Mouse (Mus musculus): ENCODE data around the gene Ets2. TPM values are rescaled to one million over a fixed set of nuclear protein-coding genes. Genes with fewer than 3 reads are reported as not detected.

Ets2 gene
- polyA plus RNA-seq, 1 experiment from 2014 or later, result 9.3 TPM

DNA sequence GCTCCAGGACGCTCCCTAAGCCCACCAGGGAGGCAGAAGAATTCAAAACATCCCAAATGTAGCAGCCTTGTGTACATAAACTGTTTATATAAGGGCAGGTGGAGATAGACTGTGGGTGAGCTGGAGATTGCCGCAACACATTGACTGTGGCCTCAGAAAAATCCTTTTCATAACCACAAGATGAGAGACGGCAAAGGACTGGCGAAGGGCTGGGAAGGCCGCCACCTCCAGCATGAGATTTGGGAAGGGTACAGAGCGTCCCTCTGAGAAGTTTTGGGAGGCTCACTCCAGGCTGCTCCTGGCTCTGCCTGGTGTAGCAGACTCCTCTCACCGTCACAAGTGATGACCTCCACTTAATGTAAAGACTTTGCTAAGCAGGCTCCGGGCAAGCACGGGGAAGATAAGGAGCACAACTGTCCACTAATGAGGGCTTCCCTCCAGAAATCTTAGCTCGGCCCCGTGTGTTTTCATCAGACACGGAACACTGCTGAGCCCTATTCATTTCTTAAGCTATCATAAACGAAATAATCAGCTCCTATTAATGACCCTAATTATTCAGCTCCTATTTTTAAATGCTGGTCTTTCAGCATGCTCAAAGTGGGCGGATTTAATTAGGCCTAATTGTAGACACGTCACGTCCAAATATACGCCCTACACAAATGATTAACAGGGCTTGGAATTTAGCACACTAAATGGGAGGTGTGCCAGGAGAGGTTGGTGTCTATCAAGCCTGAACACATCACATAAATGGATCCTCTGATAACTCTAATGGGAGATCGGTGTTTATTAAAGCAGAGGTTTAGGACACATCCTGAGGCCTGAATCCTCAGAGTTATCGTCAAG lies 33.5 kb upstream of the Ets2 start:
- H3K36me3 ChIP-seq (ENCODE audit: poor library complexity, severe bottlenecking), result no peaks in the 10 kb centered on the region
- H3K9ac ChIP-seq, result no peak overlapping the region
- 18% methylated on average over 19 of the region's 19 CpGs for WGBS
- peaks cover 20% of the 10 kb centered on the region for H3K4me1 ChIP-seq
- no peak overlapping the region for H3K4me3 ChIP-seq
- H3K9me3 ChIP-seq (replicated peaks), result no peaks in the 10 kb centered on the region
- peak overlapping the region; percentile 33 for H3K4me2 ChIP-seq
- peaks cover 43% of the 10 kb centered on the region for H3K27me3 ChIP-seq
- peak; percentile 85 for ATAC-seq
- no peak overlapping the region for H3K27ac ChIP-seq

DNA sequence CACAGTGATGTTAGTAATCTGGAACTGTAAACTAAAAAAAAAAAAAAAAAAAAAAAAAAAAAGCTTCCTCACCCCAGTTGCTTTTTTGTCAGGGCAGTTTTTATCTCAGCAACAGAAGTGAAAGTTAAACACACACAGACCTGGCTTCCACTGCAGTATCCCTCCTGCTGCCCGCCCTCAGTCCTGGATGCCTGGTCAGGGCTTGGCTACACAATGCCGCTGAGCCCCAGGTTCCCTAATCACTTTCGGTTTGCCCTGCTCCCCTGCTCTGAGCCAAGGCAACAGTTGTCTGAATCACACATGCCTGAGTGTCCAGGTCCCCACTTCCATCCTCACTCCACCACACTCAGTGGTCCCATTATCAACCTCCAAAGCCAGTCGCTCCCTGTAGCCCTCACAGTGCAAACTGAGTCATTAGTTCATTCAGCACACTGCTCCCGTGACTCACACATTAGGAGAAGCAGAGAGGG lies 27.4 kb upstream of the Ets2 start:
- Histone ChIP-seq H3K36me3 (ENCODE audit: poor library complexity, severe bottlenecking) (no peaks in the 10 kb centered on the region), H3K9me3 (replicated peaks) (no peaks in the 10 kb centered on the region), H3K9ac (no peak overlapping the region), H3K4me2 (no peak overlapping the region), H3K27ac (no peak overlapping the region), H3K27me3 (peaks cover 12% of the 10 kb centered on the region), H3K4me1 (no peaks in the 10 kb centered on the region), H3K4me3 (no peak overlapping the region)
- 33% methylated on average over 5 of the region's 5 CpGs for WGBS
- no peak for ATAC-seq

DNA sequence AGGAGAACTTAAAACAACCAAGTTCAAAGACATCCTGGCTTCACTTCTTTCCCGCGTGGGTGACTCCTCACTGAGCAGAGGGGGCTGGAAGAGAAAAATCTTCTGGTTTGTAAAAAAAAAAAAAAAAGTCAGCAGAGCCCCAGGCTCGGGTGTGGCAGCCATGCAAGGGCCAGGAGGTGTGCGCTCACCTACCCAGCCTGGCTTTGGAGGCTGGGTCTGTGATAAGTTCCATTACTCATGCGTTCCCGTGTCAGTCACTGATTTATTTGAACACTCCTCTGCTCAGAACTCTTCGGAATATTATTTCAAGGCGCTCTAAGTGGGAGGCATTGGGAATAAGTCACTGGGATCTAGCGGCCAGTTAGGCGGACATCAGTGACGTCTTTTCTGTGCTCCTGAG lies 26.7 kb upstream of the Ets2 start:
- Histone ChIP-seq H3K27me3 (peaks cover 12% of the 10 kb centered on the region), H3K36me3 (ENCODE audit: poor library complexity, severe bottlenecking) (no peaks in the 10 kb centered on the region), H3K4me1 (no peaks in the 10 kb centered on the region), H3K9ac (no peak overlapping the region), H3K4me3 (no peak overlapping the region), H3K27ac (no peak overlapping the region), H3K9me3 (replicated peaks) (no peaks in the 10 kb centered on the region), H3K4me2 (no peak overlapping the region)
- ATAC-seq, result no peak
- 78% methylated on average over 11 of the region's 11 CpGs for WGBS

DNA sequence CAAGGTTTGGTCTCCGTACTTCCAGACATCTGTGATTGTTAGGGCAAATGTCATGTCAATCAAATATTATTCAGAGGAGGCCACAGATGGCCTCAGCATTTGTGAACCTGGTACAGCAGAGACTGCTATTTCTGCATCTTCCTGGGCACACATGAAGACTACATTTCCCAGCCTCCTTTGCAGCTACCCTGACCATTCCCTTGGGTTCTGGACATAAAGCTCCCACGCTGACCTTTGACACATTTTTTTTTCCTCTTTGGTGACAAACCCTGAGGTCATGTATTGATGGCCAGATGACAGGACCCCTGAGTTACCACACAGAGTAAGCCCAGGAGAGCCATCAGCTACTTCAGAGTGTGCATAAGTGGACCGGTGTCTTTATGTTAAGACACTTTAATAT lies 25.2 kb upstream of the Ets2 start:
- 84% methylated on average over 3 of the region's 3 CpGs for WGBS
- ATAC-seq, result no peak
- no peak overlapping the region for H3K4me3 ChIP-seq

DNA sequence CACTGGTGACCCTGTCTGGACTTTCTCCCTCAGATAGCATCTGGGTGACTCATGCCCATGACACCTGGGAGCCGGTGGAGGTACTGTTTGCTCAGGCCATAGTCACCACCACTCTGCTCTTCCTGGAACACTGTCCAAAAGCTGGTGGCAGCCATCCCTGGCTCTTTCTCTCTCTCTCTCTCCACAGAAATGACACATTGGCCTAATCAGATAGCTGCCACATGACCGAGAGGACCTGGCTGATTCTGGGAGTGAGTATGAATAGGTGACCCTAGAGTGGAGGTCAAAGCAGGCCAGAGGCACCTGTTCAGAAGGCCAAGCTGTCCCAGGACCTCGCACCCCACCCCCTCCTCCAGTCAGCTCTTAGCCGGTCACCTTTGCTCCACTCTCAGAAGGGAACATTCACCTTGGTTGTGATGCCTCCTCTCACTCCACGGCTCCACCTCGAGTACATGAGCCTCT lies 19.4 kb upstream of the Ets2 start:
- Histone ChIP-seq H3K4me2 (no peak overlapping the region), H3K4me1 (no peaks in the 10 kb centered on the region), H3K9ac (no peak overlapping the region), H3K27ac (no peak overlapping the region), H3K27me3 (no peaks in the 10 kb centered on the region; the same call in 1 of the 2 replicates), H3K9me3 (replicated peaks) (no peaks in the 10 kb centered on the region), H3K36me3 (ENCODE audit: poor library complexity, severe bottlenecking) (no peaks in the 10 kb centered on the region), H3K4me3 (no peak overlapping the region)
- ATAC-seq, result no peak
- WGBS, result 89% methylated on average over 6 of the region's 6 CpGs

More for the DNA sequence above, 25.2 kb upstream of the Ets2 start:
- Histone ChIP-seq H3K9me3 (replicated peaks) (no peaks in the 10 kb centered on the region), H3K36me3 (ENCODE audit: poor library complexity, severe bottlenecking) (no peaks in the 10 kb centered on the region), H3K9ac (no peak overlapping the region), H3K4me2 (no peak overlapping the region), H3K4me1 (no peaks in the 10 kb centered on the region), H3K27me3 (peaks cover 7% of the 10 kb centered on the region), H3K27ac (no peak overlapping the region)

DNA sequence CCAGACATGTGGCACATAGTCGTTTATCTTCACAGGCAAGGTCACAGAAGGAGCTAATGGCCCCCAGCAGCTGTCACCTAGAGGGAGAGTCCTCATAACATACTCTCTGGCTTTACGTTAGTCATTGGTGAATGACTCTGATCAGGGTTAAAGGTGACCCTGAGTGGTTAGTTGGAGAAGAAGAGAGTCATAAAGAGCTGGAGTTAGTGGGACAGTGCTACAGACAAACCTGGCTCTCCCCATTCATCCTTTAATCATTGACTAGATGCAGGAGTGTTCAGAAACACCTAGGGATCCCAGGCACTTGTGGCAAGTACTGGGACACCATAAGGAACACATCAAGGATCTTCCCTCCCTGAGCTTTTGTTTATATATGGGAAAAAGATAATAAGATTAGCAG lies 16.1 kb upstream of the Ets2 start:
- WGBS, result 62% methylated on average over 2 of the region's 2 CpGs
- no peak overlapping the region for H3K4me3 ChIP-seq
- H3K27ac ChIP-seq, result no peak overlapping the region
- H3K27me3 ChIP-seq, result no peaks in the 10 kb centered on the region; the same call in 1 of the 2 replicates
- no peak for ATAC-seq
- no peak overlapping the region for H3K4me2 ChIP-seq
- H3K9me3 ChIP-seq (replicated peaks), result no peaks in the 10 kb centered on the region
- no peak overlapping the region for H3K9ac ChIP-seq
- no peaks in the 10 kb centered on the region for H3K36me3 ChIP-seq (ENCODE audit: poor library complexity, severe bottlenecking)
- no peaks in the 10 kb centered on the region for H3K4me1 ChIP-seq

DNA sequence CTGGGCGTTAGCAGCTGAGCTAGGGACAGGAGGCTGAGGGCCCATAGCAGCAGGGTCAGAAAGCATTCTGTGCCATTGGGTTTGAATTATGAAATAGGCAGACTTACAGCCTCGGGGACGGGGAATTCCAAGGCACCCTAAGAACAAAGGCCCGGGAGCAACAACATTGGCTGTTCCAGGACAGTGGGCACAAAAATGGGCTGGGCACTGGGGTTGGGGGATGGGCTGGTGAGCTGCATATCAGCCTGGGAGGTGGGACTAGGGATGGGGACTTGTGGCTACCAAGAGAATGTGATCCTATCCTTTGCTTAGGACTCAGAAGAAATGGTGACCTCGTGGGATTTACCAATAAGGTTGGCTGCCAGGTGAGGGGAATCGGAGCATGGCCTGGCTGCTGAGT lies 15.6 kb upstream of the Ets2 start:
- Histone ChIP-seq H3K9ac (no peak overlapping the region), H3K4me2 (no peak overlapping the region), H3K9me3 (replicated peaks) (no peaks in the 10 kb centered on the region), H3K4me1 (no peaks in the 10 kb centered on the region), H3K27ac (no peak overlapping the region), H3K27me3 (no peaks in the 10 kb centered on the region; the same call in 1 of the 2 replicates), H3K36me3 (ENCODE audit: poor library complexity, severe bottlenecking) (no peaks in the 10 kb centered on the region), H3K4me3 (no peak overlapping the region)
- no peak for ATAC-seq
- 66% methylated on average over 6 of the region's 6 CpGs for WGBS

DNA sequence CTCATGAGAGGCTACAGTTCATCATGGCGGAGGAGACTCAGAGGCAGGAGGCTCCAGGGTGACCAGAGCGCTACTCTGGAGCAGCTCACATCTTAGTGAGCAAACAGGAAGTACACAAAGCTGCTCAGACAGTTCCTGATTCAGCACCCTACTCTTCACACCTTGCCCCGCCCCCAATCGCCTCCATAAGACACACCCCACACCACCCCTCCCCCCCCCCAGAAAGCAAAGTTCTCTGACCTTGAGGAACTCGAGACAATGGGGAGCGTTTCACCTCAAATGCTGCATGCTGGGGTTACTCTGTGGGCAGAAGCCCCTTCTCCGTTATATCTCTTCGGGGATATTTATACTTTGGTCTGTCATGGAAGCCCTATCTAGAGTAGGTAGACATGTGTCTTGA lies 15.0 kb upstream of the Ets2 start:
- no peaks in the 10 kb centered on the region for H3K36me3 ChIP-seq (ENCODE audit: poor library complexity, severe bottlenecking)
- ATAC-seq, result no peak
- no peaks in the 10 kb centered on the region for H3K4me1 ChIP-seq
- H3K9ac ChIP-seq, result no peak overlapping the region
- no peak overlapping the region for H3K4me2 ChIP-seq
- 90% methylated on average over 8 of the region's 8 CpGs for WGBS
- no peaks in the 10 kb centered on the region for H3K9me3 ChIP-seq (replicated peaks)
- no peak overlapping the region for H3K4me3 ChIP-seq
- no peak overlapping the region for H3K27ac ChIP-seq
- H3K27me3 ChIP-seq, result no peaks in the 10 kb centered on the region; the same call in 1 of the 2 replicates

DNA sequence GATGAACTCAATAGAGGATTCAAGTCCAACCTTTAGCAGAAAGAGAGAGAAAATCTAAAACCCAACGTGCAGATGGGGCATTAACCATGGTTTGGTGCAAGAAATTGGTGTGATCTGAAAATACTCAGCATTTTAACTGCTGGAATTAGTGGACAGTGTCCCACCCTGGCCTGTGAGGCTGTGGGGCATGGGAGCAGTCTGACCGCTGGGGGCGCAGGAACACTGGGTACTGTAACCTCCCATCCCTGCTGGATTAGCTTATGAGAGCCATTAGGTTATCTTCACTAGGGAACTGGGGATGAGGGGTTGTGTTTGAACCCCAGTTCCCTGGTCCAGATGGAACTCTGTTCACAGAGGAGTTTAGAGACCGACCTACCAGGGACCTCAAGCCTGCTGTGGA lies 13.9 kb upstream of the Ets2 start:
- Histone ChIP-seq H3K4me1 (no peaks in the 10 kb centered on the region), H3K36me3 (ENCODE audit: poor library complexity, severe bottlenecking) (no peaks in the 10 kb centered on the region), H3K4me3 (no peak overlapping the region), H3K9ac (no peak overlapping the region), H3K9me3 (replicated peaks) (no peaks in the 10 kb centered on the region), H3K27ac (no peak overlapping the region), H3K4me2 (no peak overlapping the region), H3K27me3 (no peaks in the 10 kb centered on the region; the same call in 1 of the 2 replicates)
- 80% methylated on average over 4 of the region's 4 CpGs for WGBS
- no peak for ATAC-seq

DNA sequence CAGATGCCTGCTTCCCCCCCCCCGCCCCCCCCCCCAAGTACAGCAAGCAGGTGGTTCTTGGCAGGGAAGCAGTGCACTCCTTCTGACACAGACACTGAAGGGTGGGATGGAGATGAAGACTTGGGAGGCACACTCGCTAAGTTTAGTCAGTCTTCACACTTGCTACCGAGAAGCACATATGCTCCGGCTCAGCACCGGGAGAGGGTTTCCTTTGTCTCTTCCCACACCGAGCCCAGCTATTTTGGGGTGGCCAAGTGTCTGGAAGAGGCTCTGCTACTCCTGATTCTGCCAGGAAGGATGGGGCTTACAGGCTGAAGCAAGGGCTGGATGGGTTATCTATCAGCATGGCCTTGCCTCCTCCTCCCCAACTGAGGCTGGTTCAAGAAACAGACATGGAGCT lies 5.3 kb upstream of the Ets2 start:
- ATAC-seq, result no peak
- 44% methylated on average over 6 of the region's 6 CpGs for WGBS
- no peak overlapping the region for H3K4me2 ChIP-seq
- no peak overlapping the region for H3K4me3 ChIP-seq
- no peaks in the 10 kb centered on the region for H3K4me1 ChIP-seq
- no peak overlapping the region for H3K27ac ChIP-seq
- H3K9ac ChIP-seq, result no peak overlapping the region
- H3K27me3 ChIP-seq, result peaks cover 17% of the 10 kb centered on the region; the same call in 1 of the 2 replicates
- no peaks in the 10 kb centered on the region for H3K36me3 ChIP-seq (ENCODE audit: poor library complexity, severe bottlenecking)
- H3K9me3 ChIP-seq (replicated peaks), result no peaks in the 10 kb centered on the region

DNA sequence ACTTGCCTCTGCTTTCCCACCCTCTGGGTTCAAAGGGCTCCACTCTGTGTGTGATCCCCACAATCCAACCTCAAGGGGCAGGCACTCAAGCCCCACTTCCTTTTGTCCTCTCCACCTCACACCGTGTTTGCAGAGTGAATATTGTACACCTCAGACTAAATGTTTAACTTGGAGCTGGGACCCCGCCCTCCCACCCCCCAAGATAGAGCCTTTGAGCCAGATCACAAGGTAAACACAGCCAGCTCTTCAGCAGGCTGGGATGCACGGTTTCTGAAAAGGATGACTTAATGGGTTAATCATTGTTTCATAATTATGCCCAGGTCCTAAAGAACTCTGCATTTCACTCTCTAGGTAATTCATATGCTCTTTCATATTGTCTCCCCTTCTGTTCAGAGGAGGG lies 2.2 kb upstream of the Ets2 start:
- Histone ChIP-seq H3K27ac (no peak overlapping the region), H3K9ac (no peak overlapping the region), H3K4me1 (peaks cover 17% of the 10 kb centered on the region), H3K9me3 (replicated peaks) (no peaks in the 10 kb centered on the region), H3K4me3 (no peak overlapping the region), H3K36me3 (ENCODE audit: poor library complexity, severe bottlenecking) (no peaks in the 10 kb centered on the region), H3K27me3 (peaks cover 32% of the 10 kb centered on the region), H3K4me2 (no peak overlapping the region)
- no peak for ATAC-seq
- 55% methylated on average over 3 of the region's 3 CpGs for WGBS

DNA sequence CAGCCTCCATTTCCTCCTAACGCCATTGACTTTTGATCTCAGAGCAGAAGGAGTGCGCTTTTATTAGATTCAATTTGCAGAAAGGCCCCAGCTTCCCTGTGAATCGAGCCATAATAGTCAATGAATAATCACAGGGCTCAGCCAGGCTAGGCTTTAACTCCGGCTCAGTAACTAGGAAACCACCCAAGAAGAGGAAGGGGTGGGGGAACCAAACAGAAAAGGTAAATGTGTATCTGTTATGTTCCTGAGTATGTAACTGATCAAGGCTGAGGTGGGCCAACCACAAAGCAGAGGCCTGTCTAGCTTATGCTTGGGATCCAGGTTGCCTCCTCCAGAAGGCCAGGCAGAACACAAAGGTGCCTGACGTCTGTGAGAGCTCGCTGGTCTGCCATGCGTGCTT lies 1.7 kb upstream of the Ets2 start:
- Histone ChIP-seq H3K4me1 (peaks cover 19% of the 10 kb centered on the region), H3K9ac (no peak overlapping the region), H3K27ac (no peak overlapping the region), H3K4me3 (no peak overlapping the region), H3K27me3 (peaks cover 36% of the 10 kb centered on the region), H3K9me3 (replicated peaks) (no peaks in the 10 kb centered on the region), H3K4me2 (no peak overlapping the region), H3K36me3 (ENCODE audit: poor library complexity, severe bottlenecking) (no peaks in the 10 kb centered on the region)
- 53% methylated on average over 7 of the region's 7 CpGs for WGBS
- ATAC-seq, result no peak
